In the genomic region with DNA sequence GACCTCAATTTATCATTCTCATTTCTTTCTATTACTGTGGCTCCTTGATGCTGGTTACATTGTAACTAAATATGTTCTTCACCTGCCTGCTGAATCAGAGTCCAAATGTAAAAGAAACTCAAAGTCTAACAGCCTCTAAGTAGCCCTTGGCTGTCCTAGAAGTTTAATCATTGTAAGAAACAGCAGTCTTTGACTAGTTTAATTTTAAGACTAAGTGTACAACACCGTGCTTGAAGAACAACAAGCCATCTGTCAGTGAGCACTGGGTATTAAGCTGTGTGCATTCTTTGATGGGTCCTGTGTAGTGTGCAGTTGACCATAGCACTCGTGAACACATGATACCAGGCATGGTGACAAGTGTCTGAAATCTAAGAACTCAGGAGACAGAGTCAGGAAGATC, we compare ENCODE assay signal across 21 mouse cellular contexts. TPM values are rescaled to one million over a fixed set of nuclear protein-coding genes. Genes with fewer than 3 reads are reported as not detected.
"Had no signal": no experiment of that assay in that cellular context is flagged by ENCODE, and none has a peak within 500 bp of the region (broad histone marks: within the 10 kb centered on the region; RNA-seq: fewer than 3 reads in every experiment).

No protein-coding gene starts in this region.

- H3K9ac ChIP-seq: limb, embryonic 15.5 days; liver, embryonic 14.5 days; midbrain, embryonic 12.5 days had no signal

- H3K36me3 ChIP-seq: limb, embryonic 15.5 days; midbrain, embryonic 12.5 days had no signal

- H3K9me3 ChIP-seq: limb, embryonic 15.5 days; midbrain, embryonic 12.5 days had no signal

- H3K4me2 ChIP-seq: limb, embryonic 15.5 days; midbrain, embryonic 12.5 days had no signal

- H3K27me3 ChIP-seq: limb, embryonic 15.5 days; midbrain, embryonic 12.5 days had no signal

- H3K4me3 ChIP-seq: limb, embryonic 15.5 days; midbrain, embryonic 12.5 days had no signal

- H3K27ac ChIP-seq: limb, embryonic 15.5 days; liver, embryonic 14.5 days; midbrain, embryonic 12.5 days had no signal

- DNase-seq: layer of hippocampus, adult 9-11 months; layer of hippocampus, postnatal 36 days; lung, adult 18-20 months; right cerebral cortex, adult 18-20 months; spleen, adult 18-20 months; thymus, adult 18-20 months; thymus, postnatal 14 days had no signal

- ATAC-seq: hindbrain, embryonic 16.5 days; inflammation-experienced regulatory T-cells, adult 6 months; midbrain, embryonic 16.5 days had no signal

- H3K4me1 ChIP-seq: limb, embryonic 15.5 days; midbrain, embryonic 12.5 days had no signal

RNA-seq across cellular contexts. Expression of gene Slc51b, which starts 4.8 kb away (rescaled TPM):
- total RNA-seq: layer of hippocampus, adult 18-20 months; layer of hippocampus, postnatal 36 days; left cerebral cortex, adult 8-10 months; left cerebral cortex, postnatal 25 days; megakaryocyte-erythroid progenitor cell, adult 5-6 weeks had no signal
- polyA plus RNA-seq: hindbrain, embryonic 16.5 days; inflammation-experienced regulatory T-cells, adult 6 months; limb, embryonic 11.5 days; limb, embryonic 15.5 days; lung, embryonic 16.5 days; midbrain, embryonic 12.5 days; midbrain, embryonic 16.5 days; neural tube, embryonic 14.5 days; stomach, embryonic 14.5 days had no signal

RNA-seq across cellular contexts. Expression of gene Rasl12, which starts 29.2 kb away (rescaled TPM):
- total RNA-seq: megakaryocyte-erythroid progenitor cell, adult 5-6 weeks had no signal

RNA-seq across cellular contexts. Expression of gene Kbtbd13, which starts 36.1 kb away (rescaled TPM):
- total RNA-seq: megakaryocyte-erythroid progenitor cell, adult 5-6 weeks had no signal
- polyA plus RNA-seq: inflammation-experienced regulatory T-cells, adult 6 months had no signal
